Mouse (Mus musculus): ENCODE measurements at regions not wholly inside any gene's neighbourhood (a gene's known extent, or its start where the extent isn't known, plus 50 kb on each side); places are given as distances from the start of the nearest gene placed in this dataset.

GRCm38 (mm10) chr11:95198196-95198595 is 52.1 kb upstream of the Dlx4 start:
- no peak for ATAC-seq (replicated peaks; ENCODE audit: poor library complexity, severe bottlenecking)

- ATAC-seq (replicated peaks; ENCODE audit: poor library complexity, severe bottlenecking) = no peak
These were observed 54.9 kb upstream of the Dlx4 start for GRCm38 (mm10) chr11:95200971-95201370.

- peak; percentile 69 for ATAC-seq (replicated peaks; ENCODE audit: poor library complexity, severe bottlenecking)
These were observed 50.9 kb upstream of the Tac4 start for GRCm38 (mm10) chr11:95210185-95211030.

GRCm38 (mm10) chr11:95211031-95211425 is 50.3 kb upstream of the Tac4 start:
- no peak for ATAC-seq (replicated peaks; ENCODE audit: poor library complexity, severe bottlenecking)
